Mouse (Mus musculus) liver, adult 2 months (tissue): ENCODE data around the gene Sox5. TPM values are rescaled to one million over a fixed set of nuclear protein-coding genes. Genes with fewer than 3 reads are reported as not detected.
A peak's percentile ranks its signal among the peaks of the same experiment; 100 is the strongest.

Experiments
- DNase-seq: peaks from one replicate; pipeline ENCODE4 v3.0.0-alpha.2; 2011; ENCODE audit warnings: low read depth, low spot score; ENCODE audit errors: extremely low read depth
- H3K27ac ChIP-seq: fragments of 200-500 bp; replicated peaks from 2 replicates; pipeline ENCODE4 v1.5.1; 2012; ENCODE audit warnings: low read depth, mild to moderate bottlenecking, control low read depth, inconsistent platforms, low read length; ENCODE audit not compliant: insufficient read depth
- H3K27me3 ChIP-seq: fragments of 200-500 bp; 2 replicates; pipeline ENCODE4 v1.6.1; 2012; ENCODE audit warnings: mild to moderate bottlenecking, moderate library complexity, low read length, inconsistent platforms; ENCODE audit not compliant: control insufficient read depth, insufficient read depth
- H3K36me3 ChIP-seq: fragments of 200-500 bp; 2 replicates; pipeline ENCODE4 v1.6.1; 2012; ENCODE audit warnings: low read length, inconsistent platforms; ENCODE audit not compliant: control insufficient read depth, insufficient read depth
- H3K4me1 ChIP-seq: fragments of 200-500 bp; 2 replicates; pipeline ENCODE4 v1.6.1; 2011; ENCODE audit warnings: low read length; ENCODE audit not compliant: control insufficient read depth, insufficient read depth
- H3K4me3 ChIP-seq: fragments of 200-500 bp; 2 replicates; pipeline ENCODE4 v1.5.1; 2011; ENCODE audit warnings: low read depth, mild to moderate bottlenecking, control low read depth, low read length, moderate library complexity; ENCODE audit not compliant: insufficient read depth
- H3K79me2 ChIP-seq: fragments of 200-500 bp; 2 replicates; pipeline ENCODE4 v1.6.1; 2012; ENCODE audit warnings: inconsistent platforms, mild to moderate bottlenecking, low read length, moderate library complexity; ENCODE audit not compliant: control insufficient read depth, insufficient read depth
- H3K9ac ChIP-seq: fragments of 200-500 bp; 2 replicates; pipeline ENCODE4 v1.6.1; 2012; ENCODE audit warnings: low read depth, mild to moderate bottlenecking, control low read depth, inconsistent platforms, low read length
- CTCF ChIP-seq: fragments of 200-500 bp; IDR thresholded peaks from 2 replicates; pipeline ENCODE4 v1.5.1; 2011; ENCODE audit warnings: low read depth, low read length, control low read depth
- POLR2A ChIP-seq: fragments of 200-500 bp; IDR thresholded peaks from 2 replicates; pipeline ENCODE4 v1.6.1; 2011; ENCODE audit warnings: low read length, control low read depth; ENCODE audit not compliant: insufficient read depth; ENCODE audit errors: extremely low read depth
- WGBS: fragments of 180-500 bp; shearing (Covaris S2); methylation state at CpG from one replicate; pipeline ENCODE4 v1.1.7; 2018; 5-methylcytosine and 5-hydroxymethylcytosine counted together
- polyA plus RNA-seq: library from polyadenylated mRNA; depleted of rRNA; stranded (reverse); fragments of >200 nt; gene quantifications from 2 replicates; pipeline ENCODE4 v1.2.3, GENCODE M21; 2012
- total RNA-seq: library from RNA; depleted of rRNA; stranded (reverse); fragments of >200 nt; gene quantifications from 2 replicates; pipeline ENCODE4 v1.2.3, GENCODE M21; 2014

Sox5 gene
- total and polyA plus RNA-seq, 2 experiments = 7.5 to 31.6 TPM

DNA sequence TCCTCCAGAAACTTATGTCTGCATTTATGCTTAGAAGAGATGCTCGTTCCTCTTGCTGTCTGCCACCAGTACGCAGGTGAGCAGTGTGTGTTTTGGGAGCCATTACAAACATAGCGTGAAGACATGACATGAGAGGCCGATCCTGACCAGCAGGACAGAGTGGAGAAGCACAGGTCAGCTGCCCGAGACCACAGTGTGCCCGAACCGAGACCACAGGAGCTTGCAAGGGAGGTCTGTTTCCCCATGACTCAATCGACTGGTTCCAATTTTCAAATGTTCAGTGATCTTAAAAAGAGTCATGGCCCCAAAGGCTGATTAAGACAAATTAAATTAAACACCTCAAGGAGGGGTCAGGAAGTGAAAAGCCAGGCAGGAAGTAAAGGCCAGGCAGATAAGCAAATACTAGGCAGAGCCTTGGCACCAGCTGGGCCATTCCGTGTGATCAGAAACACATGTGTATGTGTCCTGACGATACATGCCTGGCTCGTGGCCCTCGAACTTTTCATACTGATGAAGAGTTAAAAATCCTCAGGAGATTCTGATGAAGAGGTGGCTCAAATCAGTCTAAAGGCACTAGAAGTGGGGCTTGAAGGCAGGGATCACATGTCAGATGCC, 58.1 kb downstream of the Sox5 start:
- TF ChIP-seq POLR2A (no peak), CTCF (no peak)
- 79% methylated on average over 12 of the region's 12 CpGs for WGBS
- Histone ChIP-seq H3K27ac (no peak overlapping the region), H3K79me2 (peaks cover 3% of the 10 kb centered on the region), H3K9ac (no peak overlapping the region), H3K4me3 (no peak overlapping the region), H3K4me1 (peaks cover 4% of the 10 kb centered on the region; the same call in 1 of the 2 replicates), H3K27me3 (no peaks in the 10 kb centered on the region), H3K36me3 (no peaks in the 10 kb centered on the region)
- no peak for DNase-seq

DNA sequence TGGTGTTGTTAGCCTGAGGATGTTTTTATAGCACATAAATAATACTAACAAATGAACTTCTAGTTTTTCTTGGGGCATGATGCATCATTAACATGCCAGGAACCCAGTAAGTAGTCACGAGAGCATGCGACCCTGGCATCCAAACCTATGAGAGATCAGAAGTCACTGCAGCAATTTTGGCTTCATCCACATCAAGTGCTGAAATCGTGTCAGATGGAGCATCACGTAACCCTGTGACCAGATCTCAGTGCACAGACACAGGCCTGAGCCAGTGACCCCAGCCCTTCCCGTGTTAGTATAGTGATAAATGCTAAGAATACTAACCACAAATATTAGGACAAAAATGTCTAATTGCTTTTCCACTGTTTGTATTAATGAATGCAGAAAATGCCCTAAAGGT, 58.8 kb downstream of the Sox5 start:
- no peak overlapping the region for H3K9ac ChIP-seq
- peaks cover 4% of the 10 kb centered on the region; the same call in 1 of the 2 replicates for H3K4me1 ChIP-seq
- TF ChIP-seq CTCF (no peak), POLR2A (no peak)
- H3K4me3 ChIP-seq = no peak overlapping the region
- H3K79me2 ChIP-seq = peaks cover 3% of the 10 kb centered on the region
- no peaks in the 10 kb centered on the region for H3K36me3 ChIP-seq
- 87% methylated on average over 5 of the region's 5 CpGs for WGBS
- H3K27ac ChIP-seq = no peak overlapping the region
- DNase-seq = no peak
- no peaks in the 10 kb centered on the region for H3K27me3 ChIP-seq

DNA sequence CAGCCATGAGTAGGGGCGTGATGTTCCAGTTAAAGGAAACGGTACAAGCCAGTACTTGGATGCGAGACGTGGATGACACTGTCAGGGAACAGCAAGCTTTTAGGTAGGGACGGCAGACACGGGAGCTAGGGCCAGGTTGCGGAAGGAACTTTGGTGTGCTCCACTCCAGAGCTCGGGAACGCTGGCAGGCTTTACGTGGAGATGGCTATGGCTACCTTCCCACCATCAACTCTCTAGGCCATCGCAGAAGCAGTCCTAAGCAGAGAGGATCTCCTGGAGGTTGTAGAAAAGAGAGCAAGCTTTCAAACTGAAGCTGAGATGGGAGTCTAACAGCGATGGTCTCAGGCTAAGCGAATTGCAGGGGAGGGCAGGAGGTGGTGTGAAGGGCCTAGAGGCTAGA, 60.9 kb downstream of the Sox5 start:
- no peak overlapping the region for H3K4me3 ChIP-seq
- no peak overlapping the region for H3K9ac ChIP-seq
- DNase-seq = no peak
- TF ChIP-seq POLR2A = no peak
- TF ChIP-seq CTCF = no peak
- 98% methylated on average over 13 of the region's 13 CpGs for WGBS
- H3K79me2 ChIP-seq = peaks cover 3% of the 10 kb centered on the region
- H3K36me3 ChIP-seq = no peaks in the 10 kb centered on the region
- H3K27ac ChIP-seq = no peak overlapping the region
- H3K27me3 ChIP-seq = no peaks in the 10 kb centered on the region
- no peaks in the 10 kb centered on the region for H3K4me1 ChIP-seq

DNA sequence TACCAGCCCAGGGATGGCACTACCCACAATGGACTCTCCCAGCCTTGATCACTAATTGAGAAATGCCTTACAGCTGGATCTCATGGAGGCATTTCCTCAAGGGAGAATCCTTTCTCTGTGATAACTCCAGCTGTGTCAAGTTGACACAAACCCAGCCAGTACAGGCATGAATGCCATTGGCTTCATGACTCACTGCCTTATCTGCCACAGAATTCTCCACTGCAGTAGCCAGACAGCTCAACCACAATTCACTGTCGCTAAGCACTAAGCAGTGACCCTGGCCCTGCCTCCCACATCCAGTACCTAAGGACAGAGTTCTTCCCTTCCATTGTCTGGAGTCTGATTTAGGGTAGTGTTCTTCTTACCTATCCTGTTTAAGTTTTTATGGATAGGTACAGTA, 65.4 kb downstream of the Sox5 start:
- TF ChIP-seq POLR2A = no peak
- no peak for TF ChIP-seq CTCF
- DNase-seq = no peak
- H3K4me1 ChIP-seq = no peaks in the 10 kb centered on the region
- WGBS = 65% methylated on average over 1 of the region's 1 CpGs
- no peak overlapping the region for H3K27ac ChIP-seq
- no peak overlapping the region for H3K4me3 ChIP-seq
- peaks cover 3% of the 10 kb centered on the region; the same call in 1 of the 2 replicates for H3K79me2 ChIP-seq
- no peaks in the 10 kb centered on the region for H3K36me3 ChIP-seq
- no peak overlapping the region for H3K9ac ChIP-seq
- no peaks in the 10 kb centered on the region for H3K27me3 ChIP-seq

DNA sequence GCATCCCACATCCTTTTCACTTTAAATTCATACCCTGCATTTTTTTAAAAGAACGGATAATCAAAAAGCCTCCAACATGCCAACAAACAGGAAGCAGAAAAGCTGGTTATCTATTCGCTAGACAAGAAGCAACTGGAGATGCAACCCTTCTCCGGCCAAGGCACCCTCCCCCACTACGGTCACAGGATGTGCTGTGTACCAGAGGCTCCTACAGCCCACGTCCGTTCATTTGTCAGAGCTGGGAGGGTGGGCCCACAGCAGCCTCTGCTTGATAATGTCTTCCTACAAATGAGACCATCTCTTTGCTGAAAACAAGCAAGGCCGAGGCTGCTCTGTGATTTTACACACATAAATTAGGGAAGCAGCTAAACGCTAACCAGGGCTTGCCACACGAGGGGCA, 69.9 kb downstream of the Sox5 start:
- TF ChIP-seq POLR2A = no peak
- no peak for TF ChIP-seq CTCF
- 0 out of 2 replicates have a peak overlapping the region, but pooled peaks have one; percentile 12 for H3K27ac ChIP-seq
- 73% methylated on average over 9 of the region's 9 CpGs for WGBS

DNA sequence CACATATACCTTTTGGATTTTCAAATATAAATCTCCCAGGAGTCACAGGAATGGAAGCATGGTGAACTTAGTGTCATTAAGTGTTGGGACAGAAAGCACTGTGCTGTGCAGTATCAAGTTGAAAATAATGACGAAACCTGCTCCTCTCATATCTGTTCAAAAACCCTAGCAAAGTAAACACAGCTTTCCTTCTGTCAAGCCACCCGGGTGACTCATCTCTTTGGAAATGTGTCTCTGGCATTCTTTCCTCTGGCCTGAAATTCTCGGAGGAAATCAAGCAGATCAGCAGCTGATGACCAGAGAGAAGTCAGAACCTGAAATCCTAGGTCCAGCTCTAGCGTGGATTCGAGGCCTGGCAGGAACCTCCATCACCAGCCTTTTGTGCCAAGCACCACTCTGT, 71.0 kb downstream of the Sox5 start:
- H3K4me3 ChIP-seq = no peak overlapping the region
- H3K79me2 ChIP-seq = peaks cover 3% of the 10 kb centered on the region; the same call in 1 of the 2 replicates
- H3K27ac ChIP-seq = peak overlapping the region; percentile 56
- WGBS = 9% methylated on average over 5 of the region's 5 CpGs
- peaks cover 26% of the 10 kb centered on the region for H3K4me1 ChIP-seq
- no peaks in the 10 kb centered on the region for H3K27me3 ChIP-seq
- TF ChIP-seq POLR2A (no peak), CTCF (no peak)
- H3K36me3 ChIP-seq = no peaks in the 10 kb centered on the region
- DNase-seq = peak; percentile 78
- H3K9ac ChIP-seq = no peak overlapping the region; the same call in 1 of the 2 replicates

More for the DNA sequence above, 69.9 kb downstream of the Sox5 start:
- DNase-seq = peak; percentile 39
- Histone ChIP-seq H3K27me3 (no peaks in the 10 kb centered on the region), H3K79me2 (0 out of 2 replicates have a peak, but pooled peaks cover under 1% of the 10 kb centered on the region), H3K4me3 (no peak overlapping the region), H3K4me1 (peaks cover 26% of the 10 kb centered on the region), H3K9ac (no peak overlapping the region), H3K36me3 (no peaks in the 10 kb centered on the region)
